Mouse (Mus musculus) neural tube, embryonic 13.5 days (tissue): ENCODE measurements around the gene Dnajc30. TPM values are rescaled to one million over a fixed set of nuclear protein-coding genes. Genes with fewer than 3 reads are reported as not detected.
"Not testable (repeated sequence)": the region's sequence is repeated elsewhere in the genome, so short reads cannot be mapped to it uniquely, and the experiment has no call there.

ENCODE experiments used
- ATAC-seq: fragments of 200-750 bp; cut with Nextera tagmentation; 2 replicates; pipeline ENCODE4 v1.8.0; 2017; ENCODE audit warnings: low read depth, mild to moderate bottlenecking, moderate TSS enrichment, moderate library complexity
- H3K27ac ChIP-seq: fragments of 300-500 bp; sonication (generic); replicated peaks from 2 replicates; pipeline ENCODE4 v1.5.1; 2015; ENCODE audit warnings: moderate library complexity, mild to moderate bottlenecking, inconsistent platforms
- H3K27me3 ChIP-seq: fragments of 300-500 bp; sonication (generic); 2 replicates; pipeline ENCODE4 v1.6.1; 2015; ENCODE audit warnings: mild to moderate bottlenecking, inconsistent platforms
- H3K36me3 ChIP-seq: fragments of 300-500 bp; sonication (generic); 2 replicates; pipeline ENCODE4 v1.6.1; 2015; ENCODE audit warnings: mild to moderate bottlenecking, inconsistent platforms
- H3K4me1 ChIP-seq: fragments of 300-500 bp; sonication (generic); replicated peaks from 2 replicates; pipeline ENCODE4 v1.6.1; 2015; ENCODE audit warnings: inconsistent platforms
- H3K4me2 ChIP-seq: fragments of 300-500 bp; sonication (generic); 2 replicates; pipeline ENCODE4 v1.6.1; 2015; ENCODE audit warnings: inconsistent platforms, mild to moderate bottlenecking, moderate library complexity
- H3K4me3 ChIP-seq: fragments of 300-500 bp; sonication (generic); 2 replicates; pipeline ENCODE4 v1.5.1; 2015; ENCODE audit warnings: mild to moderate bottlenecking, inconsistent platforms
- H3K9ac ChIP-seq: fragments of 300-500 bp; sonication (generic); 2 replicates; pipeline ENCODE4 v1.6.1; 2015; ENCODE audit warnings: moderate library complexity, mild to moderate bottlenecking, inconsistent platforms
- H3K9me3 ChIP-seq: fragments of 300-500 bp; sonication (generic); 2 replicates; pipeline ENCODE4 v1.6.1; 2016; ENCODE audit warnings: inconsistent platforms
- WGBS: fragments of 180-500 bp; shearing (Covaris S2); methylation state at CpG from one replicate; pipeline ENCODE4 v1.1.7; 2015; 5-methylcytosine and 5-hydroxymethylcytosine counted together
- polyA plus RNA-seq: library from polyadenylated mRNA; unstranded; fragments of >200 nt; fragmentation: Nextera tagmentation; extraction: Ambion mirVana; gene quantifications from 2 replicates; pipeline ENCODE4 v1.2.1, GENCODE M21; 2015

The Dnajc30 gene
- polyA plus RNA-seq, 1 experiment from 2014 or later = 37.1 TPM

GRCm38 (mm10) chr5:135035608-135036359, 28.2 kb upstream of the Dnajc30 start:
- Histone ChIP-seq H3K4me3 (no peak overlapping the region), H3K4me2 (no peak overlapping the region), H3K4me1 (peaks cover 5% of the 10 kb centered on the region; the same call in 1 of the 2 replicates), H3K9ac (no peak overlapping the region), H3K27me3 (no peaks in the 10 kb centered on the region), H3K27ac (no peak overlapping the region), H3K9me3 (0 out of 2 replicates have a peak, but pooled peaks cover 4% of the 10 kb centered on the region), H3K36me3 (peaks cover 17% of the 10 kb centered on the region; the same call in 1 of the 2 replicates)
- no peak for ATAC-seq
- WGBS = 65% methylated on average over 18 of the region's 18 CpGs

GRCm38 (mm10) chr5:135037946-135038345, 26.1 kb upstream of the Dnajc30 start:
- no peak overlapping the region for H3K4me3 ChIP-seq
- no peaks in the 10 kb centered on the region for H3K27me3 ChIP-seq
- peaks cover 5% of the 10 kb centered on the region; the same call in 1 of the 2 replicates for H3K4me1 ChIP-seq
- WGBS = 84% methylated on average over 3 of the region's 3 CpGs
- peaks cover 17% of the 10 kb centered on the region; the same call in 1 of the 2 replicates for H3K36me3 ChIP-seq
- H3K4me2 ChIP-seq = no peak overlapping the region
- ATAC-seq = no peak
- H3K9ac ChIP-seq = no peak overlapping the region
- 0 out of 2 replicates have a peak, but pooled peaks cover 4% of the 10 kb centered on the region for H3K9me3 ChIP-seq
- H3K27ac ChIP-seq = no peak overlapping the region

GRCm38 (mm10) chr5:135039541-135039940, 24.5 kb upstream of the Dnajc30 start:
- Histone ChIP-seq H3K36me3 (peaks cover 23% of the 10 kb centered on the region), H3K9me3 (no peaks in the 10 kb centered on the region), H3K27me3 (no peaks in the 10 kb centered on the region), H3K9ac (no peak overlapping the region), H3K4me3 (no peak overlapping the region), H3K4me2 (no peak overlapping the region), H3K27ac (no peak overlapping the region), H3K4me1 (peaks cover 5% of the 10 kb centered on the region; the same call in 1 of the 2 replicates)
- 90% methylated on average over 9 of the region's 9 CpGs for WGBS
- ATAC-seq = no peak

- WGBS = 60% methylated on average over 6 of the region's 6 CpGs
- 0 out of 2 replicates have a peak overlapping the region, but pooled peaks have one; percentile 12 for H3K9ac ChIP-seq
- no peak for ATAC-seq
- no peak overlapping the region for H3K27ac ChIP-seq
- H3K4me3 ChIP-seq = no peak overlapping the region
- peaks cover 5% of the 10 kb centered on the region; the same call in 1 of the 2 replicates for H3K4me1 ChIP-seq
- H3K27me3 ChIP-seq = no peaks in the 10 kb centered on the region
- H3K36me3 ChIP-seq = peaks cover 28% of the 10 kb centered on the region
- no peaks in the 10 kb centered on the region for H3K9me3 ChIP-seq
- H3K4me2 ChIP-seq = no peak overlapping the region
Observed at GRCm38 (mm10) chr5:135040059-135040458, 23.9 kb upstream of the Dnajc30 start.

GRCm38 (mm10) chr5:135040777-135041176, 23.2 kb upstream of the Dnajc30 start:
- no peaks in the 10 kb centered on the region for H3K9me3 ChIP-seq
- H3K4me1 ChIP-seq = no peaks in the 10 kb centered on the region; the same call in 1 of the 2 replicates
- WGBS = 78% methylated on average over 11 of the region's 11 CpGs
- ATAC-seq = no peak
- no peak overlapping the region for H3K4me3 ChIP-seq
- H3K9ac ChIP-seq = no peak overlapping the region
- H3K27ac ChIP-seq = no peak overlapping the region
- peaks cover 35% of the 10 kb centered on the region for H3K36me3 ChIP-seq
- no peaks in the 10 kb centered on the region for H3K27me3 ChIP-seq
- no peak overlapping the region for H3K4me2 ChIP-seq

- Histone ChIP-seq H3K4me2 (no peak overlapping the region), H3K27me3 (no peaks in the 10 kb centered on the region), H3K4me1 (no peaks in the 10 kb centered on the region), H3K4me3 (no peak overlapping the region), H3K36me3 (peaks cover 37% of the 10 kb centered on the region), H3K9ac (no peak overlapping the region), H3K9me3 (no peaks in the 10 kb centered on the region), H3K27ac (no peak overlapping the region)
- WGBS = 22% methylated on average over 21 of the region's 21 CpGs
- ATAC-seq = no peak
Observed at GRCm38 (mm10) chr5:135042105-135042788, 21.8 kb upstream of the Dnajc30 start.

- 93% methylated on average over 3 of the region's 3 CpGs for WGBS
- ATAC-seq = no peak
Observed at GRCm38 (mm10) chr5:135044575-135044974, 19.4 kb upstream of the Dnajc30 start.

GRCm38 (mm10) chr5:135048539-135048938, 15.5 kb upstream of the Dnajc30 start:
- no peak overlapping the region for H3K27ac ChIP-seq
- ATAC-seq = no peak
- H3K27me3 ChIP-seq = no peaks in the 10 kb centered on the region
- WGBS = 92% methylated on average over 5 of the region's 5 CpGs
- H3K36me3 ChIP-seq = peaks cover 74% of the 10 kb centered on the region
- H3K9ac ChIP-seq = no peak overlapping the region
- H3K4me2 ChIP-seq = no peak overlapping the region
- no peaks in the 10 kb centered on the region for H3K4me1 ChIP-seq
- H3K4me3 ChIP-seq = no peak overlapping the region
- no peaks in the 10 kb centered on the region for H3K9me3 ChIP-seq

More at GRCm38 (mm10) chr5:135044575-135044974, 19.4 kb upstream of the Dnajc30 start:
- H3K9ac ChIP-seq = no peak overlapping the region
- peaks cover 37% of the 10 kb centered on the region for H3K36me3 ChIP-seq
- no peak overlapping the region for H3K27ac ChIP-seq
- no peaks in the 10 kb centered on the region for H3K9me3 ChIP-seq
- H3K4me2 ChIP-seq = no peak overlapping the region
- H3K27me3 ChIP-seq = no peaks in the 10 kb centered on the region
- no peak overlapping the region for H3K4me3 ChIP-seq
- H3K4me1 ChIP-seq = no peaks in the 10 kb centered on the region

GRCm38 (mm10) chr5:135049268-135049667, 14.7 kb upstream of the Dnajc30 start:
- 92% methylated on average over 6 of the region's 6 CpGs for WGBS
- H3K4me3 ChIP-seq, ATAC-seq, H3K27ac ChIP-seq, H3K4me2 ChIP-seq, H3K4me1 ChIP-seq, H3K27me3 ChIP-seq, H3K9ac ChIP-seq, H3K9me3 ChIP-seq: not testable (repeated sequence)
- peaks cover 77% of the 10 kb centered on the region for H3K36me3 ChIP-seq

- no peak overlapping the region for H3K4me2 ChIP-seq
- H3K4me1 ChIP-seq = no peaks in the 10 kb centered on the region
- no peaks in the 10 kb centered on the region for H3K27me3 ChIP-seq
- 92% methylated on average over 12 of the region's 12 CpGs for WGBS
- no peaks in the 10 kb centered on the region for H3K9me3 ChIP-seq
- H3K36me3 ChIP-seq = peaks cover 93% of the 10 kb centered on the region
- no peak overlapping the region for H3K4me3 ChIP-seq
- ATAC-seq = no peak
- no peak overlapping the region for H3K27ac ChIP-seq
- H3K9ac ChIP-seq = no peak overlapping the region
Observed at GRCm38 (mm10) chr5:135053356-135053755, 10.6 kb upstream of the Dnajc30 start.

- peaks cover 42% of the 10 kb centered on the region for H3K36me3 ChIP-seq
- peak overlapping the region; percentile 74 for H3K27ac ChIP-seq
- ATAC-seq = peak; percentile 47
- H3K27me3 ChIP-seq = no peaks in the 10 kb centered on the region
- WGBS = 0% methylated on average over 40 of the region's 40 CpGs
- H3K9ac ChIP-seq = peak overlapping the region; percentile 87
- H3K4me3 ChIP-seq = peak overlapping the region; percentile 97
- H3K9me3 ChIP-seq = no peaks in the 10 kb centered on the region
- peak overlapping the region; percentile 95 for H3K4me2 ChIP-seq
- peaks cover 27% of the 10 kb centered on the region for H3K4me1 ChIP-seq
Observed at GRCm38 (mm10) chr5:135064382-135064766, 372 bp downstream of the Dnajc30 start.

GRCm38 (mm10) chr5:135064909-135065446, 976 bp downstream of the Dnajc30 start, which contains the start of gene Bud23:
TSS of gene Bud23 (minus strand) at chr5:135064959.
- H3K9me3 ChIP-seq, H3K27me3 ChIP-seq, ATAC-seq: not testable (repeated sequence)
- peaks cover 36% of the 10 kb centered on the region for H3K36me3 ChIP-seq
- peak within 1 kb of the TSS; percentile 95 for H3K4me2 ChIP-seq
- H3K4me1 ChIP-seq = peaks cover 27% of the 10 kb centered on the region
- H3K9ac ChIP-seq = peak within 1 kb of the TSS; percentile 87
- H3K27ac ChIP-seq = peak within 1 kb of the TSS; percentile 74
- peak within 1 kb of the TSS; percentile 97 for H3K4me3 ChIP-seq
- 80% methylated on average over 9 of the region's 9 CpGs for whole genome bisulfite sequencing
